Mouse (Mus musculus) granulocyte monocyte progenitor cell, adult 5-6 weeks (primary cell): ENCODE results near the gene Pnkp. TPM values are rescaled to one million over a fixed set of nuclear protein-coding genes. Genes with fewer than 3 reads are reported as not detected.

Source experiments
- ATAC-seq: replicated peaks from 2 replicates; pipeline ENCODE4 v1.8.0; 2016; ENCODE audit warnings: mild to moderate bottlenecking, moderate TSS enrichment, inconsistent platforms; ENCODE audit not compliant: poor library complexity, severe bottlenecking
- total RNA-seq, 2 experiments: library from RNA; stranded (forward) in 1 of 2; stranded (reverse) in 1 of 2; fragments of 200-712, 200-1000 nt in 1 of 2; fragments of >200 nt in 1 of 2; fragmentation: Nextera tagmentation in 1 of 2; gene quantifications; 2 replicates each; pipeline ENCODE4 v1.2.3; 2014 to 2017

The Pnkp gene
- total RNA-seq (2014; fragmentation: Nextera tagmentation): 61.3 and 65.7 TPM in 2 replicates
- total RNA-seq (2017): 51.0 and 79.6 TPM in 2 replicates

- peak; percentile 62 for ATAC-seq
Observed at GRCm38 (mm10) chr7:44857042-44857552, at the start of gene Pnkp. TSS of gene Pnkp (plus strand) at chr7:44857139.

- no peak for ATAC-seq
Observed at GRCm38 (mm10) chr7:44808927-44809326, 48.0 kb upstream of the Pnkp start.

GRCm38 (mm10) chr7:44809466-44809865 is 47.5 kb upstream of the Pnkp start:
- ATAC-seq: no peak

GRCm38 (mm10) chr7:44810365-44810764 is 46.6 kb upstream of the Pnkp start:
- ATAC-seq: no peak

- no peak for ATAC-seq
Observed at GRCm38 (mm10) chr7:44810819-44811557, 46.0 kb upstream of the Pnkp start.

GRCm38 (mm10) chr7:44812651-44813325 is 44.2 kb upstream of the Pnkp start:
- no peak for ATAC-seq

- ATAC-seq: no peak
Observed at GRCm38 (mm10) chr7:44813985-44814384, 43.0 kb upstream of the Pnkp start.

GRCm38 (mm10) chr7:44814423-44814822 is 42.5 kb upstream of the Pnkp start:
- ATAC-seq: no peak

GRCm38 (mm10) chr7:44814952-44815553 is 41.9 kb upstream of the Pnkp start:
- no peak for ATAC-seq

GRCm38 (mm10) chr7:44815721-44816469 is 41.0 kb upstream of the Pnkp start, which contains the start of the genes Nup62 and Il4i1:
TSS of gene Nup62 (plus strand) at chr7:44816088.
TSS of gene Il4i1 (plus strand) at chr7:44816387.
- ATAC-seq: peak; percentile 86

- peak; percentile 10; the same call in 1 of the 2 replicates for ATAC-seq
Observed at GRCm38 (mm10) chr7:44816470-44817021, 40.4 kb upstream of the Pnkp start, which contains the start of gene Atf5. TSS of gene Atf5 (minus strand) at chr7:44816658.

GRCm38 (mm10) chr7:44817441-44817840 is 39.5 kb upstream of the Pnkp start:
- no peak for ATAC-seq

GRCm38 (mm10) chr7:44818164-44818563 is 38.8 kb upstream of the Pnkp start:
- ATAC-seq: no peak

- ATAC-seq: no peak
Observed at GRCm38 (mm10) chr7:44818751-44819235, 38.1 kb upstream of the Pnkp start.

- no peak for ATAC-seq
Observed at GRCm38 (mm10) chr7:44819391-44819790, 37.5 kb upstream of the Pnkp start.

GRCm38 (mm10) chr7:44819863-44820262 is 37.1 kb upstream of the Pnkp start:
- no peak for ATAC-seq

- ATAC-seq: no peak
Observed at GRCm38 (mm10) chr7:44820525-44820924, 36.4 kb upstream of the Pnkp start.

GRCm38 (mm10) chr7:44821666-44822448 is 35.1 kb upstream of the Pnkp start:
- ATAC-seq: 0 out of 2 replicates have a peak, but pooled peaks have one; percentile 12

- ATAC-seq: 0 out of 2 replicates have a peak, but pooled peaks have one; percentile 20
Observed at GRCm38 (mm10) chr7:44823409-44823808, 33.5 kb upstream of the Pnkp start.
